Mouse (Mus musculus) midbrain, embryonic 15.5 days (tissue): ENCODE measurements around the gene Enox1. TPM values are rescaled to one million over a fixed set of nuclear protein-coding genes. Genes with fewer than 3 reads are reported as not detected.

Experiments used
- ATAC-seq: fragments of 200-750 bp; cut with Nextera tagmentation; replicated peaks from 2 replicates; pipeline ENCODE4 v1.8.0; 2017; ENCODE audit warnings: moderate TSS enrichment
- H3K27ac ChIP-seq: fragments of 300-500 bp; sonication (generic); 2 replicates; pipeline ENCODE4 v1.5.1; 2015; ENCODE audit warnings: mild to moderate bottlenecking, inconsistent platforms
- H3K27me3 ChIP-seq: fragments of 300-500 bp; sonication (generic); replicated peaks from 2 replicates; pipeline ENCODE4 v1.6.1; 2015; ENCODE audit warnings: inconsistent platforms
- H3K36me3 ChIP-seq: fragments of 300-500 bp; sonication (generic); replicated peaks from 2 replicates; pipeline ENCODE4 v1.6.1; 2015; ENCODE audit warnings: inconsistent platforms
- H3K4me1 ChIP-seq: fragments of 300-500 bp; sonication (generic); 2 replicates; pipeline ENCODE4 v1.6.1; 2015; ENCODE audit warnings: inconsistent platforms
- H3K4me2 ChIP-seq: fragments of 300-500 bp; sonication (generic); 2 replicates; pipeline ENCODE4 v1.6.1; 2015; ENCODE audit warnings: inconsistent platforms, mild to moderate bottlenecking, moderate library complexity
- H3K4me3 ChIP-seq: fragments of 300-500 bp; sonication (generic); 2 replicates; pipeline ENCODE4 v1.5.1; 2015; ENCODE audit warnings: mild to moderate bottlenecking, inconsistent platforms
- H3K9ac ChIP-seq: fragments of 300-500 bp; sonication (generic); 2 replicates; pipeline ENCODE4 v1.6.1; 2015; ENCODE audit warnings: mild to moderate bottlenecking, inconsistent platforms
- H3K9me3 ChIP-seq: fragments of 300-500 bp; sonication (generic); 2 replicates; pipeline ENCODE4 v1.6.1; 2016; ENCODE audit warnings: inconsistent platforms
- WGBS: fragments of 180-500 bp; shearing (Covaris S2); methylation state at CpG from one replicate; pipeline ENCODE4 v1.1.7; 2015; ENCODE audit warnings: mixed read lengths; 5-methylcytosine and 5-hydroxymethylcytosine counted together
- polyA plus RNA-seq: library from polyadenylated mRNA; unstranded; fragments of >200 nt; fragmentation: Nextera tagmentation; extraction: Ambion mirVana; gene quantifications from 2 replicates; pipeline ENCODE4 v1.2.1, GENCODE M21; 2015

Enox1 gene
- polyA plus RNA-seq, 1 experiment from 2014 or later = 47.6 TPM

- H3K9ac ChIP-seq = no peak overlapping the region
- H3K4me1 ChIP-seq = peaks cover 15% of the 10 kb centered on the region
- no peaks in the 10 kb centered on the region for H3K36me3 ChIP-seq
- no peak overlapping the region for H3K4me2 ChIP-seq
- ATAC-seq = no peak
- no peaks in the 10 kb centered on the region for H3K27me3 ChIP-seq
- H3K27ac ChIP-seq = 0 out of 2 replicates have a peak overlapping the region, but pooled peaks have one; percentile 71
- no peaks in the 10 kb centered on the region for H3K9me3 ChIP-seq
- whole genome bisulfite sequencing = 80% methylated on average over 18 of the region's 18 CpGs
- H3K4me3 ChIP-seq = no peak overlapping the region
Observed at GRCm38 (mm10) chr14:77577481-77578251, 421.1 kb downstream of the Enox1 start.

DNA sequence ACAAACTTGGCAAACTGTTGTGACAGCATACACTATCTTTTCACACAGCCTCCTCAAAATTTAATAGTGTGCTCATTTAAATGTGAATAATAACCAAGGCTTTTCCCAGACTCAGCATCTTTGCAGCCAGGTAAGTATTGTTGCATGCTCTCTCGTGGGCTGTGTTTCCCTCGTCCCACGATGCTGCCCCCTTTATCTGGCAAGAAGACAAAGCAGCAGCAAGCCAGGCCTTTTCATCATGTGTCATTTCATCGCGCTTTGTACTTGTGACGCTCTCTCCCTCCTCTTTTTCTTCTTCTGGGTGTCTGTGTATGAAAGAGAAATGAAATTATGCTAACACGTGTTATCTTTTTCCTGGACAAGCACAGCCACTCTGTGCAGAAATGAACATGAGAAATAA lies 421.8 kb downstream of the Enox1 start:
- 30% methylated on average over 7 of the region's 7 CpGs for WGBS
- peaks cover 15% of the 10 kb centered on the region for H3K4me1 ChIP-seq

DNA sequence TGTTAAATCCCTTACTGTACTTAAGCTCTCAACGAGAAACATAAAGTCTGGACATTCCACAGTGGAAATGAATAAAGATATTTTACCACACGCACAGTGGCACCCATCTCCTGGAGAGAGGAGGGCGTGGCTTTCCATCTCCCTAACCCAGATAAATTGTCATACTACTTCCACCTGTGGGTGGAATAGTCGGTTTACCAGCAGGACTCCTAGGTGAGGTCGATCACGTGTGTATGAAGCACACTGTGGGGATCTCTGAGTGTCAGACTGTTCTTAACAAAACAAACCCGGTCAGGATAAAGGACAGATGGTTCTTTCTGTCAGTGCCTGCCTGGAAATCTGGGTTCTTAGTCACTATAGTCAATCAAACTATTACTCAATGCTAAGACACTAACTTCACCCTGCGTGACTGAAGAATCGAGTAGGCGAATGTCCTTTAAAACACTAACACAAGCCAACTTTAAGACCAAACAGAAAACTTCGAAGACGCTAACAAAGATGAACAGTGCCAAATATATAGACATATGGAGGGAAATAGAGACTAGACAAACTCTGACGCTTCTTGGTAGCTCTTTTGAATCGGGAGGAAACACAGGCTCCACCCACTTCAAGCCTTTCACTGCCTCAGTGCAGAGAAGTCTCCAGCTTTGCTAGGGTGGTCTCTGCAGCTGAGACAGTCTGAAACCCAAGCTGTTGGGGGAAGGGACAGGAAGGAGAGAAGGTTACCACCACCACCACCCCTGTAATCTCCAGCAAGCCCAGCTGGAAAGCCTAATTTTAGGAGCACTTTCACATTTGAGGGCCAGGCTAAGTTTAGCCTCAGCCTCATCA lies 423.8 kb downstream of the Enox1 start:
- no peak for ATAC-seq
- Histone ChIP-seq H3K4me3 (no peak overlapping the region), H3K9ac (no peak overlapping the region), H3K27me3 (no peaks in the 10 kb centered on the region), H3K4me1 (peaks cover 11% of the 10 kb centered on the region), H3K9me3 (no peaks in the 10 kb centered on the region), H3K36me3 (no peaks in the 10 kb centered on the region), H3K27ac (no peak overlapping the region), H3K4me2 (no peak overlapping the region)
- 72% methylated on average over 14 of the region's 14 CpGs for WGBS

More for the DNA sequence above, 421.8 kb downstream of the Enox1 start:
- Histone ChIP-seq H3K9ac (no peak overlapping the region), H3K27me3 (no peaks in the 10 kb centered on the region), H3K9me3 (no peaks in the 10 kb centered on the region), H3K4me2 (no peak overlapping the region), H3K27ac (peak overlapping the region; percentile 71), H3K4me3 (no peak overlapping the region), H3K36me3 (no peaks in the 10 kb centered on the region)
- peak; percentile 44; the same call in 1 of the 2 replicates for ATAC-seq

GRCm38 (mm10) chr14:77580937-77581270 lies 424.3 kb downstream of the Enox1 start:
- Histone ChIP-seq H3K36me3 (no peaks in the 10 kb centered on the region), H3K27me3 (no peaks in the 10 kb centered on the region), H3K4me3 (no peak overlapping the region), H3K9me3 (no peaks in the 10 kb centered on the region), H3K27ac (no peak overlapping the region), H3K4me1 (peaks cover 11% of the 10 kb centered on the region), H3K9ac (no peak overlapping the region), H3K4me2 (no peak overlapping the region)
- no peak for ATAC-seq
- WGBS = 60% methylated on average over 5 of the region's 5 CpGs

GRCm38 (mm10) chr14:77581616-77582015 lies 425.1 kb downstream of the Enox1 start:
- WGBS = 62% methylated on average over 6 of the region's 6 CpGs
- no peak overlapping the region for H3K4me2 ChIP-seq
- no peak overlapping the region for H3K27ac ChIP-seq
- H3K9ac ChIP-seq = no peak overlapping the region
- no peaks in the 10 kb centered on the region for H3K27me3 ChIP-seq
- H3K9me3 ChIP-seq = no peaks in the 10 kb centered on the region
- peaks cover 11% of the 10 kb centered on the region for H3K4me1 ChIP-seq
- no peak for ATAC-seq
- no peak overlapping the region for H3K4me3 ChIP-seq
- no peaks in the 10 kb centered on the region for H3K36me3 ChIP-seq

DNA sequence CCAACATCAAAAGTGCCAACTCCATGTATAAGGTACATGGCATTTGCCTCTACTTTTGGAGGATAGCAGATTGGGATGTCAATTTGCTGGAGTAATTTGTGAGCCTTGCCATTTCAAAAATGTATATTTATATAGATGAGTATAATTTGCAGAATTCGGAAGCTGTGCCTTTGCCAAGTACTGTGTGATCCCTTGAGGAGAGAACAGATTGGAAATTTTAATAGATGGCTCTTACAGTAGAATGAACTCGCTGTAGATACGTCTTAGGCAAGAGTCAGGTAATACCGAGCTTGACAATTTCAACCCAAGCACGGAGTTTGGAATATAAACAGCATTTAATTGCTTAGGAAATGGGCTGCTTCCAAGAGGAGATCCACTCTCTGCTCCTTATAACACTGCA lies 427.9 kb downstream of the Enox1 start:
- 77% methylated on average over 5 of the region's 5 CpGs for WGBS
- Histone ChIP-seq H3K4me3 (no peak overlapping the region), H3K27me3 (no peaks in the 10 kb centered on the region), H3K36me3 (no peaks in the 10 kb centered on the region), H3K4me1 (no peaks in the 10 kb centered on the region), H3K9ac (no peak overlapping the region), H3K27ac (no peak overlapping the region), H3K9me3 (no peaks in the 10 kb centered on the region), H3K4me2 (no peak overlapping the region)
- no peak for ATAC-seq

- no peaks in the 10 kb centered on the region for H3K36me3 ChIP-seq
- H3K27me3 ChIP-seq = no peaks in the 10 kb centered on the region
- H3K9ac ChIP-seq = no peak overlapping the region
- no peak overlapping the region for H3K4me3 ChIP-seq
- ATAC-seq = no peak
- H3K4me1 ChIP-seq = no peaks in the 10 kb centered on the region
- WGBS = 75% methylated on average over 11 of the region's 11 CpGs
- no peaks in the 10 kb centered on the region for H3K9me3 ChIP-seq
- no peak overlapping the region for H3K27ac ChIP-seq
- H3K4me2 ChIP-seq = no peak overlapping the region
Observed at GRCm38 (mm10) chr14:77585031-77585800, 428.7 kb downstream of the Enox1 start.

GRCm38 (mm10) chr14:77586033-77586432 lies 429.5 kb downstream of the Enox1 start:
- H3K27me3 ChIP-seq = no peaks in the 10 kb centered on the region
- no peaks in the 10 kb centered on the region for H3K4me1 ChIP-seq
- no peak overlapping the region for H3K4me3 ChIP-seq
- no peaks in the 10 kb centered on the region for H3K9me3 ChIP-seq
- no peak overlapping the region for H3K9ac ChIP-seq
- no peak overlapping the region for H3K27ac ChIP-seq
- no peak for ATAC-seq
- H3K4me2 ChIP-seq = no peak overlapping the region
- no peaks in the 10 kb centered on the region for H3K36me3 ChIP-seq
- 71% methylated on average over 5 of the region's 5 CpGs for WGBS

DNA sequence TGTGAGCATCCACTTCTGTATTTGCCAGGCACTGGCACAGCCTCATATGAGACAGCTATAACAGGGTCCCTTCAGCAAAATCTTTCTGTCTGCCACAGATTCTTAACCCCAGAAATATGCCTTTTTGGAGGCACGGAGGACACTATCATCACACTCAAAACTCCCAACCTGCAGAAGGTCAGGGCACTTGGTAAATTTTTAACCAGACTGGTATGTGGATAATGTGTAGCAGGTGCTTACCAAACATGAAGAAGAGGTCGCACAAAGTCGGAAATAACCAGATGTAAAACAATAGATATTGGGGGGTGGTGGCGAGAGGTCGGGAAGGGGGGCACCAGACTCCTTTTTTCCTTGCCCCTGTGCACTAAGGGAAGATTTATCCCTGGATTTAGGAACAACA lies 430.6 kb downstream of the Enox1 start:
- no peak for ATAC-seq
- 73% methylated on average over 5 of the region's 5 CpGs for WGBS
- H3K9me3 ChIP-seq = no peaks in the 10 kb centered on the region
- no peaks in the 10 kb centered on the region for H3K4me1 ChIP-seq
- no peak overlapping the region for H3K4me3 ChIP-seq
- H3K36me3 ChIP-seq = no peaks in the 10 kb centered on the region
- H3K9ac ChIP-seq = no peak overlapping the region
- no peak overlapping the region for H3K27ac ChIP-seq
- no peaks in the 10 kb centered on the region for H3K27me3 ChIP-seq
- H3K4me2 ChIP-seq = no peak overlapping the region

GRCm38 (mm10) chr14:77593136-77593838 lies 436.7 kb downstream of the Enox1 start:
- Histone ChIP-seq H3K4me2 (no peak overlapping the region), H3K36me3 (no peaks in the 10 kb centered on the region; the same call in 1 of the 2 replicates), H3K27me3 (no peaks in the 10 kb centered on the region), H3K27ac (no peak overlapping the region), H3K4me1 (no peaks in the 10 kb centered on the region), H3K4me3 (no peak overlapping the region), H3K9ac (no peak overlapping the region), H3K9me3 (no peaks in the 10 kb centered on the region)
- no peak; the same call in 1 of the 2 replicates for ATAC-seq
- WGBS = 55% methylated on average over 11 of the region's 11 CpGs

- no peaks in the 10 kb centered on the region for H3K27me3 ChIP-seq
- H3K36me3 ChIP-seq = no peaks in the 10 kb centered on the region; the same call in 1 of the 2 replicates
- H3K9me3 ChIP-seq = no peaks in the 10 kb centered on the region
- ATAC-seq = no peak
- H3K4me2 ChIP-seq = no peak overlapping the region
- 88% methylated on average over 14 of the region's 14 CpGs for WGBS
- no peak overlapping the region for H3K9ac ChIP-seq
- H3K4me1 ChIP-seq = peaks cover 5% of the 10 kb centered on the region; the same call in 1 of the 2 replicates
- no peak overlapping the region for H3K4me3 ChIP-seq
- H3K27ac ChIP-seq = no peak overlapping the region
Observed at GRCm38 (mm10) chr14:77596216-77597175, 439.9 kb downstream of the Enox1 start.
